Mouse (Mus musculus) heart, postnatal 0 days (tissue): Measurements from ENCODE around the gene Vcl. TPM values are rescaled to one million over a fixed set of nuclear protein-coding genes. Genes with fewer than 3 reads are reported as not detected.

Experiments used
- ATAC-seq: fragments of 200-750 bp; cut with Nextera tagmentation; 2 replicates; pipeline ENCODE4 v1.8.0; 2017; ENCODE audit warnings: low read depth, moderate number of reproducible peaks, moderate library complexity; ENCODE audit not compliant: insufficient read depth
- DNase-seq: peaks from one replicate; pipeline ENCODE4 v3.0.0-alpha.2; 2016; ENCODE audit warnings: low spot score
- H3K27ac ChIP-seq: fragments of 300-500 bp; sonication (generic); 2 replicates; pipeline ENCODE4 v1.5.1; 2014; ENCODE audit warnings: low read depth, mild to moderate bottlenecking
- H3K27me3 ChIP-seq: fragments of 300-500 bp; sonication (generic); 2 replicates; pipeline ENCODE4 v1.6.1; 2014; ENCODE audit warnings: low read length, mixed read lengths; ENCODE audit not compliant: control insufficient read depth, insufficient read depth
- H3K36me3 ChIP-seq: fragments of 300-500 bp; sonication (generic); replicated peaks from 2 replicates; pipeline ENCODE4 v1.6.1; 2014; ENCODE audit warnings: low read length, mixed read lengths; ENCODE audit not compliant: control insufficient read depth, insufficient read depth
- H3K4me1 ChIP-seq: fragments of 300-500 bp; sonication (generic); 2 replicates; pipeline ENCODE4 v1.6.1; 2014; ENCODE audit warnings: antibody characterized with exemption; ENCODE audit not compliant: control insufficient read depth, insufficient read depth
- H3K4me2 ChIP-seq: fragments of 300-500 bp; sonication (generic); 2 replicates; pipeline ENCODE4 v1.6.1; 2014; ENCODE audit warnings: low read depth, mild to moderate bottlenecking, low read length, moderate library complexity
- H3K4me3 ChIP-seq: fragments of 300-500 bp; sonication (generic); 2 replicates; pipeline ENCODE4 v1.5.1; 2014; ENCODE audit warnings: low read depth, low read length
- H3K9ac ChIP-seq: fragments of 300-500 bp; sonication (generic); replicated peaks from 2 replicates; pipeline ENCODE4 v1.6.1; 2014; ENCODE audit warnings: low read depth, low read length, mixed read lengths
- H3K9me3 ChIP-seq: fragments of 300-500 bp; sonication (generic); replicated peaks from 2 replicates; pipeline ENCODE4 v1.6.1; 2016; ENCODE audit warnings: low read length; ENCODE audit not compliant: control insufficient read depth
- CTCF ChIP-seq: IDR thresholded peaks from 2 replicates; pipeline ENCODE4 v1.5.1; 2016; ENCODE audit warnings: antibody characterized with exemption, control low read depth, low read depth
- EP300 ChIP-seq: IDR thresholded peaks from 2 replicates; pipeline ENCODE4 v1.6.1; 2016; ENCODE audit warnings: antibody characterized with exemption, low read depth
- WGBS: fragments of 180-500 bp; shearing (Covaris S2); extraction: QIAGEN DNeasy Blood & Tissue Kit; methylation state at CpG from one replicate; pipeline ENCODE4 v1.1.7; 2014; 5-methylcytosine and 5-hydroxymethylcytosine counted together
- polyA plus RNA-seq: library from polyadenylated mRNA; unstranded; fragments of >200 nt; fragmentation: Nextera tagmentation; extraction: Ambion mirVana; gene quantifications from 2 replicates; pipeline ENCODE4 v1.2.1, GENCODE M21; 2015
- total RNA-seq: library from RNA; depleted of rRNA; stranded (reverse); fragments of >200 nt; gene quantifications from 2 replicates; pipeline ENCODE4 v1.2.3, GENCODE M21; 2014; ENCODE audit warnings: low replicate concordance

Vcl gene
- total and polyA plus RNA-seq, 2 experiments from 2014 or later = 50.2 to 124 TPM

- Histone ChIP-seq H3K27ac (no peak overlapping the region), H3K4me2 (peak overlapping the region; percentile 93), H3K9ac (no peak overlapping the region), H3K4me3 (peak overlapping the region; percentile 78), H3K27me3 (no peaks in the 10 kb centered on the region), H3K4me1 (peaks cover 20% of the 10 kb centered on the region), H3K36me3 (no peaks in the 10 kb centered on the region), H3K9me3 (no peaks in the 10 kb centered on the region)
- no peak for DNase-seq
- 55% methylated on average over 11 of the region's 11 CpGs for WGBS
- TF ChIP-seq CTCF (no peak), EP300 (no peak)
- no peak for ATAC-seq
Observed at GRCm38 (mm10) chr14:21074398-21075320, 145.5 kb downstream of the Vcl start.

GRCm38 (mm10) chr14:21075751-21076500 is 146.7 kb downstream of the Vcl start:
- Histone ChIP-seq H3K4me2 (peak overlapping the region; percentile 93), H3K9ac (peak overlapping the region; percentile 77), H3K27ac (peak overlapping the region; percentile 90), H3K27me3 (no peaks in the 10 kb centered on the region), H3K9me3 (no peaks in the 10 kb centered on the region), H3K4me3 (peak overlapping the region; percentile 78), H3K36me3 (no peaks in the 10 kb centered on the region), H3K4me1 (peaks cover 23% of the 10 kb centered on the region)
- under 1% methylated on average over 56 of the region's 59 CpGs for WGBS
- ATAC-seq (peak; percentile 97), DNase-seq (peak; percentile 91)
- TF ChIP-seq EP300 (peak; percentile 59; the same call in 1 of the 2 replicates), CTCF (no peak)

DNA sequence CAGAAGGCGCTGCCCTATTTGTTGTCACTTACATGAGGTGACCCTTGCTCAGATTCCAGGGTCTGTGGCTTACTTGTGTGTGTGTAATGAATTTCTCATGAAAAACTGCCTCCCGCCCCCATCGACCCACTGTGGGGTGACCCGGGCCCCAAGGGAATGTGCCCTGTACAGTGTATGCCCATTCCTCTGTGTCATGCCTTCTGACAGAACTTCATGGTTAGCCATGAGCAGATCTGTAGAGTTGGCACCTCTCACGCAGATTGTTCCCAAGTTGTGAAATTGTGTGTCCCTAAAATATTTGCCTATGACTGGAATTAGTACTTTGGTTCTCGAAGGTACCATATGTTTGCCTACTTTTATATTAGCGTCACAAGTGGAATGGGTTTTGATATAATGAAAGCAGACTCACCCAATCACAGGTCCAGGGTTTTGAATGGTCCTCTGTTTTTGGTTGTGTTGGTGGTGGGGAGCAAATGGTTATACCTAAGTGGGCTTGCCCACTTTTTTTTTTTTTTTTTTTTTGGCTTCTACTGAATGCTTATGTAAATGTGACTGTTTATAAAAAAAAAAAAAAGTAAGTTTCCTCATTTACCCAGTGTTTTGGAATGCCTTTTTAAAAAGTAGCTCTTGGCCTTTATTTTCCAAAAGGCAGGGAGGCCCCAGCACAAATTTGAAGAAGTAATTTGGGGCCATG is 147.4 kb downstream of the Vcl start:
- DNase-seq (peak; percentile 46), ATAC-seq (peak; percentile 26)
- 21% methylated on average over 7 of the region's 7 CpGs for WGBS
- peak overlapping the region; percentile 93 for H3K4me2 ChIP-seq
- H3K36me3 ChIP-seq = no peaks in the 10 kb centered on the region
- H3K4me1 ChIP-seq = peaks cover 25% of the 10 kb centered on the region
- no peaks in the 10 kb centered on the region for H3K9me3 ChIP-seq
- peak overlapping the region; percentile 90 for H3K27ac ChIP-seq
- TF ChIP-seq EP300 (no peak), CTCF (no peak)
- H3K4me3 ChIP-seq = peak overlapping the region; percentile 78
- peak overlapping the region; percentile 77 for H3K9ac ChIP-seq
- H3K27me3 ChIP-seq = no peaks in the 10 kb centered on the region

- Histone ChIP-seq H3K4me1 (peaks cover 36% of the 10 kb centered on the region), H3K4me2 (peak overlapping the region; percentile 32; the same call in 1 of the 2 replicates), H3K4me3 (no peak overlapping the region), H3K27me3 (no peaks in the 10 kb centered on the region), H3K9me3 (no peaks in the 10 kb centered on the region), H3K27ac (peak overlapping the region; percentile 48; the same call in 1 of the 2 replicates), H3K9ac (no peak overlapping the region), H3K36me3 (no peaks in the 10 kb centered on the region)
- TF ChIP-seq EP300 (no peak), CTCF (no peak)
- WGBS = 28% methylated on average over 4 of the region's 4 CpGs
- ATAC-seq = no peak
- no peak for DNase-seq
Observed at GRCm38 (mm10) chr14:21077939-21078338, 148.7 kb downstream of the Vcl start.

DNA sequence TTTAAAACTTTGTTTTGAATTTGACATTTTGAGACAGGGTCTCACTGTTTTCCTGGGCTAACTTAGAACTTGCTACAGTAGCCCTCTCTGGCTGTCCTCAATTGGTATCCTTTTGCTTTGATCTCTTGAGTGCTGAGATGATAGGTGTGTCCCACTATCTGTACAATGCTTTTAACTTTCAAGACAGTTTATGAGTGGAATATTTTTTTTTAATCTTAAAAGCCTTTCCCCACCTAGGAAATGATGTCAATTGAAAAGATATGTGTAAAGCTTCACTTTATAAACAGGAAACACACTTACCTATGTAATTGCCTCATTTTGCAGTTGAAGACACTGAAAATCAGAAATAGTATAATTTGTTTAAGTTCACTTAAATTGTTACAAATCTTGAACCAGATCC is 149.3 kb downstream of the Vcl start:
- ATAC-seq (no peak), DNase-seq (no peak)
- peak overlapping the region; percentile 32; the same call in 1 of the 2 replicates for H3K4me2 ChIP-seq
- peaks cover 41% of the 10 kb centered on the region for H3K4me1 ChIP-seq
- TF ChIP-seq EP300 = no peak
- no peak for TF ChIP-seq CTCF
- no peaks in the 10 kb centered on the region for H3K27me3 ChIP-seq
- no peak overlapping the region for H3K9ac ChIP-seq
- no peaks in the 10 kb centered on the region for H3K9me3 ChIP-seq
- H3K4me3 ChIP-seq = no peak overlapping the region
- H3K36me3 ChIP-seq = no peaks in the 10 kb centered on the region
- H3K27ac ChIP-seq = peak overlapping the region; percentile 48
